Mouse (Mus musculus): Measurements from ENCODE around the gene Gm20661.
A peak's percentile ranks its signal among the peaks of the same experiment; 100 is the strongest.

DNA sequence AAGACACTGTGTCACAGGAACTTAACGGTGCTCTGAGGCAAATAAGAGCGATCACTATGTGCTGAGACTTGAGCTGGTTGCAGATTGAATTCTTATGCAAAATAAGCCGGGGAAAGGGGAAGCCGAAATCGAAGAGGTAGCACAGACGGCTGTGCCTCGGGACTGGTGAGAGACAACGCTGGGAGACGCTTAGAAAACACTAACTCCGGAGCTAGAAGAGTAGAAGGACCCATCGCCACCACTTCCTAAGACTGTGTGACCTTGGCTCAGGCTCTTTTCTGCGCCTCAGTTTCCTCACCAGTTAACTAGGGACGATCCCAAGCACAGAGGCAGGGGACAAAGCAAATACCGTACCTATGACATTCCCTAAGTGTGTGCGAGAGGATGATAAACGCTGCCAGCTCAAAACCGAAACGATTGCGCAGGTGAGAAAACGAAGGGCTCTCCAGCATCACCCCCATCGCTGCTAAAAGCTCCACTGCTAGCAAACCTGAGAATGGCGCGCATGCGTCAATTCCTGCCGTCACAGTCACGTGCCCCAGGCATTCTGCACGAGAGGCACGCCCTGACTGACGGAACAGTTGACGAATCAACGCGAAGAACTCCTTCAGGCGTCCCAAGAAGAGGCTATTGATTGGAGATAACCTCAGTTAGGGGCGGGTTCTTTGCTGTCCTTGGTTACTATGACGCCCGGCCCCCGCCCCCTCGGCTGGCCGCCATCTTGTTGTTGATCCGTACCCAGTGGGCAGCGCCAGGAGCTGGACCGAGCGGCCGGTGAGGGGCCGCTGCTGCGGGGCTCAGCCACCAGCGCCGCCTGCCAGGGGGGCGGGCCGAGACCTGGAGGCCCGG is 19.3 kb downstream of the Gm20661 start, which contains the start of gene Ip6k1:
- TF ChIP-seq CTCF (IDR thresholded peaks at IDR 0.05; ENCODE audit: borderline replicate concordance, control insufficient read depth, extremely low read depth, insufficient read depth, low read length, poor library complexity) (no peak), POLR2A (IDR thresholded peaks at IDR 0.05; ENCODE audit: control insufficient read depth, extremely low read depth, insufficient read depth, low read length, poor library complexity) (peak; percentile 77)
